Mouse (Mus musculus) brain, embryonic 14.5 days (tissue): Measurements from ENCODE around the gene Plekhg6. TPM values are rescaled to one million over a fixed set of nuclear protein-coding genes. Genes with fewer than 3 reads are reported as not detected.

ENCODE experiments used
- DNase-seq: peaks from one replicate; pipeline ENCODE4 v3.0.0-alpha.2; 2011; ENCODE audit warnings: low read depth
- CTCF ChIP-seq: fragments of 200-500 bp; IDR thresholded peaks from 2 replicates; pipeline ENCODE4 v1.5.1; 2012; ENCODE audit warnings: inconsistent platforms, mild to moderate bottlenecking, moderate library complexity, borderline replicate concordance; ENCODE audit not compliant: insufficient read depth, insufficient read length; ENCODE audit errors: extremely low read depth
- POLR2A ChIP-seq: fragments of 200-500 bp; IDR thresholded peaks from 2 replicates; pipeline ENCODE4 v1.6.1; 2012; ENCODE audit warnings: mild to moderate bottlenecking, inconsistent platforms, borderline replicate concordance; ENCODE audit not compliant: poor library complexity, insufficient read depth, insufficient read length, severe bottlenecking; ENCODE audit errors: extremely low read depth
- polyA plus RNA-seq: library from polyadenylated mRNA; depleted of rRNA; stranded (reverse); fragments of >200 nt; gene quantifications from 2 replicates; pipeline ENCODE4 v1.2.3, GENCODE M21; 2012; rRNA removed

Plekhg6 gene
- polyA plus RNA-seq: 0.13 and 0.23 TPM in 2 replicates

GRCm38 (mm10) chr6:125380372-125381360 is at the start of gene Plekhg6:
Plekhg6 (minus strand) TSS chr6:125380793.
- DNase-seq: no peak
- TF ChIP-seq CTCF (no peak), POLR2A (no peak)

GRCm38 (mm10) chr6:125429741-125430140 is 49.1 kb upstream of the Plekhg6 start:
- no peak for TF ChIP-seq CTCF
- no peak for TF ChIP-seq POLR2A

GRCm38 (mm10) chr6:125426383-125427360 is 46.1 kb upstream of the Plekhg6 start:
- no peak for TF ChIP-seq POLR2A
- TF ChIP-seq CTCF: peak; percentile 98
- DNase-seq: peak; percentile 81

More at GRCm38 (mm10) chr6:125429741-125430140, 49.1 kb upstream of the Plekhg6 start:
- DNase-seq: no peak

- no peak for DNase-seq
- no peak for TF ChIP-seq CTCF
- no peak for TF ChIP-seq POLR2A
Observed at GRCm38 (mm10) chr6:125425205-125426090, 44.9 kb upstream of the Plekhg6 start.

GRCm38 (mm10) chr6:125424156-125424555 is 43.6 kb upstream of the Plekhg6 start:
- DNase-seq: no peak
- TF ChIP-seq CTCF: no peak
- no peak for TF ChIP-seq POLR2A

- no peak for TF ChIP-seq CTCF
- no peak for TF ChIP-seq POLR2A
- no peak for DNase-seq
Observed at GRCm38 (mm10) chr6:125423507-125423906, 42.9 kb upstream of the Plekhg6 start.

- no peak for TF ChIP-seq CTCF
- TF ChIP-seq POLR2A: no peak
- DNase-seq: no peak
Observed at GRCm38 (mm10) chr6:125423099-125423498, 42.5 kb upstream of the Plekhg6 start.

GRCm38 (mm10) chr6:125422051-125422822 is 41.6 kb upstream of the Plekhg6 start:
- no peak for TF ChIP-seq POLR2A
- DNase-seq: peak; percentile 84

- DNase-seq: no peak
- TF ChIP-seq POLR2A: no peak
Observed at GRCm38 (mm10) chr6:125420458-125421063, 40.0 kb upstream of the Plekhg6 start.
